Comparison of ENCODE assay signal across 9 mouse cellular contexts in genomic region chrX:38771886-38772285, GRCm38 (mm10). TPM values are rescaled to one million over a fixed set of nuclear protein-coding genes. Genes with fewer than 3 reads are reported as not detected.
A peak's percentile ranks its signal among the peaks of the same experiment; 100 is the strongest.
DNase-seq lines count a peak whose midpoint lies in the region; ATAC-seq and TF ChIP-seq lines count a peak whose summit lies in the region.
"Had no signal": no experiment of that assay in that cellular context is flagged by ENCODE, and none has a peak within 500 bp of the region (broad histone marks: within the 10 kb centered on the region; RNA-seq: fewer than 3 reads in every experiment).

No protein-coding gene starts in this region.

- no peak overlapping the region for H3K9ac ChIP-seq in embryonic facial prominence, embryonic 11.5 days (replicated peaks; ENCODE audit: low read length)
- no peak overlapping the region for H3K9ac ChIP-seq in limb, embryonic 13.5 days

- ATAC-seq in embryonic facial prominence, embryonic 11.5 days (replicated peaks; ENCODE audit: insufficient number of reproducible peaks, low FRiP score, low TSS enrichment, low read depth) = no peak
- peak; percentile 75; the same call in 1 of the 2 replicates for ATAC-seq in limb, embryonic 13.5 days (ENCODE audit: low FRiP score, low read depth)

- 41% methylated on average over 3 of the region's 3 CpGs for WGBS in embryonic facial prominence, embryonic 11.5 days
- 37% methylated on average over 3 of the region's 3 CpGs for WGBS in limb, embryonic 13.5 days
- 47% methylated on average over 3 of the region's 3 CpGs for WGBS in thymus, adult 2 months

- no peak overlapping the region for H3K27ac ChIP-seq in embryonic facial prominence, embryonic 11.5 days (replicated peaks; ENCODE audit: low read depth, low read length)
- no peak overlapping the region for H3K27ac ChIP-seq in limb, embryonic 13.5 days
- no peak overlapping the region for H3K27ac ChIP-seq in thymus, adult 2 months (ENCODE audit: control insufficient read depth, insufficient read depth, low read length)

- TF ChIP-seq POLR2A in thymus, adult 2 months (IDR thresholded peaks at IDR 0.05; ENCODE audit: control insufficient read depth, extremely low read depth, insufficient read depth, low read length, poor library complexity) = no peak

- DNase-seq in adrenal gland, postnatal 10 days = peak; percentile 12
- DNase-seq in adrenal gland, adult 18-20 months (ENCODE audit: low spot score in 2 of 2) = no peak
- peak; percentile 15 for DNase-seq in layer of hippocampus, adult 11-12 months (ENCODE audit: low spot score)
- no peak for DNase-seq in layer of hippocampus, postnatal 25 days (ENCODE audit: extremely low spot score in 1 of 2, low spot score in 1 of 2)
- peak; percentile 54 for DNase-seq in embryonic facial prominence, embryonic 11.5 days (ENCODE audit: low spot score)
- DNase-seq in thymus, adult 2 months = no peak
- DNase-seq in spleen, postnatal 36 days (ENCODE audit: low spot score in 2 of 2) = no peak

- H3K27me3 ChIP-seq in embryonic facial prominence, embryonic 11.5 days (ENCODE audit: control insufficient read depth, insufficient read depth, low read length) = no peaks in the 10 kb centered on the region
- H3K27me3 ChIP-seq in limb, embryonic 13.5 days = no peaks in the 10 kb centered on the region
- no peaks in the 10 kb centered on the region for H3K27me3 ChIP-seq in thymus, adult 2 months (ENCODE audit: control insufficient read depth, insufficient read depth, low read length)

- no peak overlapping the region for H3K4me2 ChIP-seq in embryonic facial prominence, embryonic 11.5 days (ENCODE audit: low read depth, low read length)
- no peak overlapping the region for H3K4me2 ChIP-seq in limb, embryonic 13.5 days (replicated peaks)

- H3K4me3 ChIP-seq in embryonic facial prominence, embryonic 11.5 days (ENCODE audit: low read depth, low read length) = no peak overlapping the region
- no peak overlapping the region for H3K4me3 ChIP-seq in limb, embryonic 13.5 days
- no peak overlapping the region for H3K4me3 ChIP-seq in thymus, adult 2 months (ENCODE audit: control insufficient read depth, insufficient read depth, low read length)

- no peaks in the 10 kb centered on the region for H3K9me3 ChIP-seq in embryonic facial prominence, embryonic 11.5 days (replicated peaks; ENCODE audit: control insufficient read depth, low read length)
- no peaks in the 10 kb centered on the region for H3K9me3 ChIP-seq in limb, embryonic 13.5 days

- no peak for TF ChIP-seq CTCF in thymus, adult 2 months (IDR thresholded peaks at IDR 0.05; ENCODE audit: borderline replicate concordance, control insufficient read depth, extremely low read depth, insufficient read depth, low read length, poor library complexity)

- H3K36me3 ChIP-seq in embryonic facial prominence, embryonic 11.5 days (replicated peaks; ENCODE audit: control insufficient read depth, insufficient read depth, low read depth, low read length) = no peaks in the 10 kb centered on the region
- no peaks in the 10 kb centered on the region for H3K36me3 ChIP-seq in limb, embryonic 13.5 days
- H3K36me3 ChIP-seq in thymus, adult 2 months (ENCODE audit: control insufficient read depth, insufficient read depth, low read length) = no peaks in the 10 kb centered on the region

- H3K4me1 ChIP-seq in embryonic facial prominence, embryonic 11.5 days (ENCODE audit: control insufficient read depth, insufficient read depth, low read length) = no peaks in the 10 kb centered on the region
- H3K4me1 ChIP-seq in limb, embryonic 13.5 days = no peaks in the 10 kb centered on the region
- no peaks in the 10 kb centered on the region for H3K4me1 ChIP-seq in thymus, adult 2 months (replicated peaks; ENCODE audit: control insufficient read depth, insufficient read depth, low read length)

RNA-seq across cellular contexts. Expression of gene 6030498E09Rik, which starts 0.6 kb away (rescaled TPM):
- total RNA-seq in adrenal gland, postnatal 10 days (2021) = not detected
- under 1 TPM in 1 of 2 experiments, not detected in 1; 0.22 TPM for total RNA-seq in adrenal gland, adult 18-20 months (2021)
- not detected for total RNA-seq in layer of hippocampus, postnatal 25 days (2021)
- polyA plus RNA-seq in embryonic facial prominence, embryonic 11.5 days (2014; fragmentation: Nextera tagmentation; extraction: Ambion mirVana) = not detected in 2 replicates
- polyA plus RNA-seq in limb, embryonic 13.5 days (2015; fragmentation: Nextera tagmentation; extraction: Ambion mirVana) = not detected in 2 replicates
- polyA plus RNA-seq in thymus, adult 2 months (2012; rRNA removed) = not detected in 2 replicates
- total RNA-seq: layer of hippocampus, adult 18-20 months had no signal

Comparison
In these comparisons a context has a peak if more than half of its experiments do, and no peak if none do; other contexts are left out.
1. DNase-seq: peak in adrenal gland, postnatal 10 days (single experiment), layer of hippocampus, adult 11-12 months (single experiment) and embryonic facial prominence, embryonic 11.5 days (single experiment); none in adrenal gland, adult 18-20 months (0 of 2), layer of hippocampus, postnatal 25 days (0 of 2), thymus, adult 2 months (single experiment) and spleen, postnatal 36 days (0 of 2).